Mouse (Mus musculus): Measurements from ENCODE around the gene Frmd4a. TPM values are rescaled to one million over a fixed set of nuclear protein-coding genes. Genes with fewer than 3 reads are reported as not detected.

The Frmd4a gene
- polyA plus RNA-seq, 2 experiments: 39.6 to 47.0 TPM

GRCm38 (mm10) chr2:4226941-4227558 is 209.5 kb downstream of the Frmd4a start:
- H3K27ac ChIP-seq (replicated peaks; ENCODE audit: low read depth, low read length): no peak overlapping the region
- TF ChIP-seq POLR2A (IDR thresholded peaks at IDR 0.05; ENCODE audit: borderline replicate concordance, extremely low read depth, insufficient read depth, insufficient read length): no peak
- 59% methylated on average over 7 of the region's 7 CpGs for WGBS
- DNase-seq (ENCODE audit: low spot score): no peak
- H3K27me3 ChIP-seq (ENCODE audit: control insufficient read depth, insufficient read depth, low read length): no peaks in the 10 kb centered on the region
- no peak for ATAC-seq (ENCODE audit: low FRiP score, low read depth)
- no peaks in the 10 kb centered on the region for H3K36me3 ChIP-seq (ENCODE audit: control insufficient read depth, insufficient read depth, low read length)
- no peaks in the 10 kb centered on the region for H3K9me3 ChIP-seq (ENCODE audit: control insufficient read depth, low read length)
- no peak overlapping the region for H3K9ac ChIP-seq (ENCODE audit: low read depth, low read length, severe bottlenecking)
- H3K4me1 ChIP-seq (ENCODE audit: control insufficient read depth, insufficient read depth, low read length): peaks cover 9% of the 10 kb centered on the region
- no peak overlapping the region for H3K4me3 ChIP-seq (replicated peaks; ENCODE audit: low read length)
- no peak overlapping the region for H3K4me2 ChIP-seq (replicated peaks; ENCODE audit: low read depth, low read length, severe bottlenecking)

DNA sequence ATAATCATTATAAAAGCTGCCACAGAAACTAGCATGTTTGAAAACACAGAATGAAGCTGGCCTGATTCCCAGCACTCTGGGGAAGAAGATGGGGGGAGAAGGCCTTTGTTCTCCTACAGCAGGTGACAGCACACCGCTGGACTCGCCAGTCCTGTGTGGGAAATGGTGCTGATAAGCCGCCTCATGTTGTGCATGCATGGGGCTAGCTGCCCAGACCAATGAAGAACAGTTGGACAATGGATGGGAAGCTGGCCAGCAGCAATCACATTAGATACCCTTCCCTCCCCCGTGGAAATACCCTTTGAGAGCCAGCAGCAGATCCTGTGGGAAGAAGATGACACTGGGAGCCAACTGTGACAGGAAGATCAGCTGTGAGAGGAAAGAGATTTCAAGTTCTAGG is 210.0 kb downstream of the Frmd4a start:
- ATAC-seq (ENCODE audit: low FRiP score, low read depth): no peak
- Histone ChIP-seq H3K27me3 (ENCODE audit: control insufficient read depth, insufficient read depth, low read length) (no peaks in the 10 kb centered on the region), H3K4me1 (ENCODE audit: control insufficient read depth, insufficient read depth, low read length) (peaks cover 8% of the 10 kb centered on the region), H3K4me2 (replicated peaks; ENCODE audit: low read depth, low read length, severe bottlenecking) (no peak overlapping the region), H3K9me3 (ENCODE audit: control insufficient read depth, low read length) (no peaks in the 10 kb centered on the region), H3K36me3 (ENCODE audit: control insufficient read depth, insufficient read depth, low read length) (no peaks in the 10 kb centered on the region), H3K27ac (replicated peaks; ENCODE audit: low read depth, low read length) (no peak overlapping the region), H3K4me3 (replicated peaks; ENCODE audit: low read length) (no peak overlapping the region), H3K9ac (ENCODE audit: low read depth, low read length, severe bottlenecking) (no peak overlapping the region)
- TF ChIP-seq POLR2A (IDR thresholded peaks at IDR 0.05; ENCODE audit: borderline replicate concordance, extremely low read depth, insufficient read depth, insufficient read length): no peak
- no peak for DNase-seq (ENCODE audit: low spot score)
- WGBS: 71% methylated on average over 4 of the region's 4 CpGs

DNA sequence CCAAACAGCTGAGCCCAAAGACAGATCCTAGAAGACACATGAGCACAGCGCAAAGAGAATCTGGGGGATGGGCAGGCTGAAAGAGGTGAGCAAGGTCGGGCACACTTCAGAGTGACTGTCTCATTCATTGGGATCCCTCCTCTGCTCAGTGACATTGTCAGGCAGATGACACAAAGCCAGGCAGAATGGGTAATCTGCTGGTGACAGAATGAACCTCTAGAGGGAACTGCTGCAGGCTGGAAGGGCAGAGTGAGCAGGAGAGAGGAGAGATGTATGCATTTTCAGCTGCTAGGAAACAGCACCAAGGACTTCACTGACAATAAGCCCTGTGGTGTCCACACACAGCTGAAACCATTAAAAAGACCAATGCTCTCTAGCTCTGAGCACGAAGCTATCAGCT is 211.0 kb downstream of the Frmd4a start:
- no peak for ATAC-seq (ENCODE audit: low FRiP score, low read depth)
- Histone ChIP-seq H3K27me3 (ENCODE audit: control insufficient read depth, insufficient read depth, low read length) (no peaks in the 10 kb centered on the region), H3K9ac (ENCODE audit: low read depth, low read length, severe bottlenecking) (no peak overlapping the region), H3K27ac (replicated peaks; ENCODE audit: low read depth, low read length) (no peak overlapping the region), H3K9me3 (ENCODE audit: control insufficient read depth, low read length) (no peaks in the 10 kb centered on the region), H3K4me3 (replicated peaks; ENCODE audit: low read length) (no peak overlapping the region), H3K4me2 (replicated peaks; ENCODE audit: low read depth, low read length, severe bottlenecking) (no peak overlapping the region), H3K4me1 (ENCODE audit: control insufficient read depth, insufficient read depth, low read length) (peaks cover 12% of the 10 kb centered on the region), H3K36me3 (ENCODE audit: control insufficient read depth, insufficient read depth, low read length) (no peaks in the 10 kb centered on the region)
- no peak for DNase-seq (ENCODE audit: low spot score)
- TF ChIP-seq POLR2A (IDR thresholded peaks at IDR 0.05; ENCODE audit: borderline replicate concordance, extremely low read depth, insufficient read depth, insufficient read length): no peak
- 52% methylated on average over 3 of the region's 3 CpGs for WGBS

GRCm38 (mm10) chr2:4232335-4232734 is 214.8 kb downstream of the Frmd4a start:
- H3K9me3 ChIP-seq (ENCODE audit: control insufficient read depth, low read length): no peaks in the 10 kb centered on the region
- H3K4me1 ChIP-seq (ENCODE audit: control insufficient read depth, insufficient read depth, low read length): peaks cover 11% of the 10 kb centered on the region
- ATAC-seq (ENCODE audit: low FRiP score, low read depth) (no peak), DNase-seq (ENCODE audit: low spot score) (no peak)
- H3K27ac ChIP-seq (replicated peaks; ENCODE audit: low read depth, low read length): no peak overlapping the region
- H3K27me3 ChIP-seq (ENCODE audit: control insufficient read depth, insufficient read depth, low read length): no peaks in the 10 kb centered on the region
- no peak overlapping the region for H3K9ac ChIP-seq (ENCODE audit: low read depth, low read length, severe bottlenecking)
- no peaks in the 10 kb centered on the region for H3K36me3 ChIP-seq (ENCODE audit: control insufficient read depth, insufficient read depth, low read length)
- H3K4me2 ChIP-seq (replicated peaks; ENCODE audit: low read depth, low read length, severe bottlenecking): no peak overlapping the region
- no peak for TF ChIP-seq POLR2A (IDR thresholded peaks at IDR 0.05; ENCODE audit: borderline replicate concordance, extremely low read depth, insufficient read depth, insufficient read length)
- H3K4me3 ChIP-seq (replicated peaks; ENCODE audit: low read length): no peak overlapping the region
- WGBS: 48% methylated on average over 3 of the region's 3 CpGs

DNA sequence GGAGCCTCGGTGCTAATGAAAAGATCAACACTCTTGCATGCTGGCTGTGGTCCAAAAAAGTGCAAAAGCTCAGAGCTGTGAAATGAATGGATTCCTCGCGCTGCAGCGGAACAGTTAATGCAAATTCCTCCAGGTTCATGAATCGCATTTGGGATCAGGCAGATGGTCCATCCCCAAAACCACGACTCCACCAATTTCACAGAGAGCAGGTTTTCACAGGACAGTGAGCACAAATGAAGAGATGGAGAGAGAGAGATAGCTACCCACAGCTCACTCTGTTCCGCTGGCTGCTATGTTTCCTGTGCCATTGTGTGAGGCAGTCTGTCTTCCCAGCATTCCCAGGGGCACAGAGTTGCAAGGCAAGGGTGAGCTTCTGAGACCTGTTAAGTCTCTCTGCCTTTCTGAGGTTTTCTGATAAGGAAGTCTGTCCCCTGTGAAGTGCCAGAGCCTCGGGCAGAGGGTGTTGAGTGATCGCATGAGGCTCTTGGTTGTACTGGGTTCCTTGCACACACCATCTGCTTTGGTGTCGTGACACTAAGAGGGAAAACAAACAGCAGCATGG is 215.3 kb downstream of the Frmd4a start:
- no peak overlapping the region for H3K4me3 ChIP-seq (replicated peaks; ENCODE audit: low read length)
- DNase-seq (ENCODE audit: low spot score): no peak
- no peak for ATAC-seq (ENCODE audit: low FRiP score, low read depth)
- TF ChIP-seq POLR2A (IDR thresholded peaks at IDR 0.05; ENCODE audit: borderline replicate concordance, extremely low read depth, insufficient read depth, insufficient read length): no peak
- H3K36me3 ChIP-seq (ENCODE audit: control insufficient read depth, insufficient read depth, low read length): no peaks in the 10 kb centered on the region
- peaks cover 6% of the 10 kb centered on the region; the same call in 1 of the 2 replicates for H3K4me1 ChIP-seq (ENCODE audit: control insufficient read depth, insufficient read depth, low read length)
- H3K27me3 ChIP-seq (ENCODE audit: control insufficient read depth, insufficient read depth, low read length): no peaks in the 10 kb centered on the region
- no peak overlapping the region for H3K27ac ChIP-seq (replicated peaks; ENCODE audit: low read depth, low read length)
- H3K4me2 ChIP-seq (replicated peaks; ENCODE audit: low read depth, low read length, severe bottlenecking): no peak overlapping the region
- H3K9me3 ChIP-seq (ENCODE audit: control insufficient read depth, low read length): no peaks in the 10 kb centered on the region
- WGBS: 41% methylated on average over 10 of the region's 10 CpGs
- H3K9ac ChIP-seq (ENCODE audit: low read depth, low read length, severe bottlenecking): no peak overlapping the region
